Mouse (Mus musculus): ENCODE results near the gene Zfp318. TPM values are rescaled to one million over a fixed set of nuclear protein-coding genes. Genes with fewer than 3 reads are reported as not detected.

Zfp318 gene
- polyA plus RNA-seq, 2 experiments = 1.5 to 2.1 TPM

GRCm38 (mm10) chr17:46378564-46378963, 5.0 kb upstream of the Zfp318 start:
- Histone ChIP-seq H3K4me1 (replicated peaks; ENCODE audit: control insufficient read depth in 2 of 2, insufficient read depth in 2 of 2, low read length in 1 of 2) (peaks cover 0 to 2% of the 10 kb centered on the region in 2 experiments; a peak in 1 of 4 replicates), H3K4me2 (ENCODE audit: low read depth) (no peak overlapping the region), H3K27ac (no peak overlapping the region), H3K36me3 (replicated peaks; ENCODE audit: control insufficient read depth, insufficient read depth, low read depth) (no peaks in the 10 kb centered on the region), H3K4me3 (ENCODE audit: insufficient read depth in 1 of 2, low read depth in 2 of 2, low read length in 2 of 2) (no peak overlapping the region), H3K9me3 (ENCODE audit: control insufficient read depth, low read length) (no peaks in the 10 kb centered on the region), H3K27me3 (ENCODE audit: control insufficient read depth, insufficient read depth, low read length) (no peaks in the 10 kb centered on the region), H3K9ac (replicated peaks) (no peak overlapping the region)
- no peak for ATAC-seq (ENCODE audit: insufficient read depth)
- TF ChIP-seq CTCF (IDR thresholded peaks at IDR 0.05; ENCODE audit: low read depth) (no peak), EP300 (IDR thresholded peaks at IDR 0.05; ENCODE audit: low read depth) (no peak)
- DNase-seq (ENCODE audit: low read depth in 3 of 3, low spot score in 3 of 3) = no peak
- WGBS (ENCODE audit: insufficient replicate concordance) = 64% methylated on average over 3 of the region's 3 CpGs

- Histone ChIP-seq H3K27ac (no peak overlapping the region), H3K9ac (replicated peaks) (peak overlapping the region; percentile 84), H3K4me1 (replicated peaks; ENCODE audit: control insufficient read depth in 2 of 2, insufficient read depth in 2 of 2, low read length in 1 of 2) (peaks cover 2 to 9% of the 10 kb centered on the region in 2 experiments; a peak in 3 of 4 replicates), H3K4me2 (ENCODE audit: low read depth) (peak overlapping the region; percentile 97), H3K4me3 (ENCODE audit: insufficient read depth in 1 of 2, low read depth in 2 of 2, low read length in 2 of 2) (peak overlapping the region; percentile 66 to 72), H3K27me3 (ENCODE audit: control insufficient read depth, insufficient read depth, low read length) (peaks cover 9% of the 10 kb centered on the region), H3K36me3 (replicated peaks; ENCODE audit: control insufficient read depth, insufficient read depth, low read depth) (no peaks in the 10 kb centered on the region), H3K9me3 (ENCODE audit: control insufficient read depth, low read length) (no peaks in the 10 kb centered on the region)
- ATAC-seq (ENCODE audit: insufficient read depth) (peak; percentile 10; the same call in 1 of the 2 replicates), DNase-seq (ENCODE audit: low read depth in 3 of 3, low spot score in 3 of 3) (no peak)
- TF ChIP-seq EP300 (IDR thresholded peaks at IDR 0.05; ENCODE audit: low read depth) = no peak
- TF ChIP-seq CTCF (IDR thresholded peaks at IDR 0.05; ENCODE audit: low read depth) = no peak
- WGBS (ENCODE audit: insufficient replicate concordance) = under 1% methylated on average over 70 of the region's 70 CpGs
Observed at GRCm38 (mm10) chr17:46384061-46384801, 700 bp downstream of the Zfp318 start.

GRCm38 (mm10) chr17:46388200-46388599, 4.7 kb downstream of the Zfp318 start:
- no peak overlapping the region for H3K9ac ChIP-seq (replicated peaks)
- DNase-seq (ENCODE audit: low read depth in 3 of 3, low spot score in 3 of 3) (no peak), ATAC-seq (ENCODE audit: insufficient read depth) (no peak)
- H3K4me2 ChIP-seq (ENCODE audit: low read depth) = no peak overlapping the region
- peaks cover 9% of the 10 kb centered on the region for H3K27me3 ChIP-seq (ENCODE audit: control insufficient read depth, insufficient read depth, low read length)
- 36% methylated on average over 3 of the region's 3 CpGs for WGBS (ENCODE audit: insufficient replicate concordance)
- TF ChIP-seq CTCF (IDR thresholded peaks at IDR 0.05; ENCODE audit: low read depth) (no peak), EP300 (IDR thresholded peaks at IDR 0.05; ENCODE audit: low read depth) (no peak)
- no peak overlapping the region for H3K4me3 ChIP-seq (ENCODE audit: insufficient read depth in 1 of 2, low read depth in 2 of 2, low read length in 2 of 2)
- H3K36me3 ChIP-seq (replicated peaks; ENCODE audit: control insufficient read depth, insufficient read depth, low read depth) = no peaks in the 10 kb centered on the region
- no peaks in the 10 kb centered on the region for H3K9me3 ChIP-seq (ENCODE audit: control insufficient read depth, low read length)
- no peak overlapping the region for H3K27ac ChIP-seq
- peaks cover 0 to 9% of the 10 kb centered on the region in 2 experiments; a peak in 3 of 4 replicates for H3K4me1 ChIP-seq (replicated peaks; ENCODE audit: control insufficient read depth in 2 of 2, insufficient read depth in 2 of 2, low read length in 1 of 2)

- ATAC-seq (ENCODE audit: insufficient read depth) (no peak), DNase-seq (ENCODE audit: low read depth in 3 of 3, low spot score in 3 of 3) (no peak)
- no peak overlapping the region for H3K9ac ChIP-seq (replicated peaks)
- no peaks in the 10 kb centered on the region; the same call in 1 of the 2 replicates for H3K36me3 ChIP-seq (replicated peaks; ENCODE audit: control insufficient read depth, insufficient read depth, low read depth)
- H3K4me2 ChIP-seq (ENCODE audit: low read depth) = no peak overlapping the region
- no peaks in the 10 kb centered on the region for H3K9me3 ChIP-seq (ENCODE audit: control insufficient read depth, low read length)
- 31% methylated on average over 2 of the region's 2 CpGs for WGBS (ENCODE audit: insufficient replicate concordance)
- H3K27ac ChIP-seq = no peak overlapping the region
- TF ChIP-seq EP300 (IDR thresholded peaks at IDR 0.05; ENCODE audit: low read depth) (no peak), CTCF (IDR thresholded peaks at IDR 0.05; ENCODE audit: low read depth) (peak; percentile 70)
- H3K27me3 ChIP-seq (ENCODE audit: control insufficient read depth, insufficient read depth, low read length) = no peaks in the 10 kb centered on the region
- H3K4me1 ChIP-seq (replicated peaks; ENCODE audit: control insufficient read depth in 2 of 2, insufficient read depth in 2 of 2, low read length in 1 of 2) = no peaks in the 10 kb centered on the region
- no peak overlapping the region for H3K4me3 ChIP-seq (ENCODE audit: insufficient read depth in 1 of 2, low read depth in 2 of 2, low read length in 2 of 2)
Observed at GRCm38 (mm10) chr17:46393012-46393411, 9.5 kb downstream of the Zfp318 start.

GRCm38 (mm10) chr17:46394631-46395030, 11.1 kb downstream of the Zfp318 start:
- Histone ChIP-seq H3K36me3 (replicated peaks; ENCODE audit: control insufficient read depth, insufficient read depth, low read depth) (no peaks in the 10 kb centered on the region; the same call in 1 of the 2 replicates), H3K9me3 (ENCODE audit: control insufficient read depth, low read length) (no peaks in the 10 kb centered on the region), H3K9ac (replicated peaks) (no peak overlapping the region), H3K27ac (no peak overlapping the region), H3K4me3 (ENCODE audit: insufficient read depth in 1 of 2, low read depth in 2 of 2, low read length in 2 of 2) (no peak overlapping the region), H3K4me1 (replicated peaks; ENCODE audit: control insufficient read depth in 2 of 2, insufficient read depth in 2 of 2, low read length in 1 of 2) (no peaks in the 10 kb centered on the region), H3K4me2 (ENCODE audit: low read depth) (no peak overlapping the region), H3K27me3 (ENCODE audit: control insufficient read depth, insufficient read depth, low read length) (no peaks in the 10 kb centered on the region)
- no peak for ATAC-seq (ENCODE audit: insufficient read depth)
- DNase-seq (ENCODE audit: low read depth in 3 of 3, low spot score in 3 of 3) = no peak
- TF ChIP-seq CTCF (IDR thresholded peaks at IDR 0.05; ENCODE audit: low read depth) (no peak), EP300 (IDR thresholded peaks at IDR 0.05; ENCODE audit: low read depth) (no peak)
- WGBS (ENCODE audit: insufficient replicate concordance) = 64% methylated on average over 1 of the region's 1 CpGs

Measured in liver, embryonic 14.5 days (tissue).